Mouse (Mus musculus): ENCODE data around the gene Ms4a1.
"Not testable (repeated sequence)": the region's sequence is repeated elsewhere in the genome, so short reads cannot be mapped to it uniquely, and the experiment has no call there.

Ms4a1 gene

GRCm38 (mm10) chr19:11266052-11266845, at the start of gene Ms4a1:
Ms4a1 (minus strand) TSS chr19:11266241.
- DNase-seq (ENCODE audit: low spot score in 2 of 2), result no peak

GRCm38 (mm10) chr19:11314354-11314753, 48.3 kb upstream of the Ms4a1 start, which contains the start of gene Ms4a14:
Ms4a14 (minus strand) TSS chr19:11314454.
- no peak for DNase-seq (ENCODE audit: low spot score in 2 of 2)

GRCm38 (mm10) chr19:11308888-11309287, 42.8 kb upstream of the Ms4a1 start:
- no peak for DNase-seq (ENCODE audit: low spot score in 2 of 2)

GRCm38 (mm10) chr19:11299529-11299928, 33.5 kb upstream of the Ms4a1 start:
- not testable (repeated sequence) for DNase-seq (ENCODE audit: low spot score in 2 of 2)

GRCm38 (mm10) chr19:11298939-11299338, 32.9 kb upstream of the Ms4a1 start:
- no peak for DNase-seq (ENCODE audit: low spot score in 2 of 2)

GRCm38 (mm10) chr19:11293616-11294015, 27.6 kb upstream of the Ms4a1 start:
- DNase-seq (ENCODE audit: low spot score in 2 of 2), result not testable (repeated sequence)

GRCm38 (mm10) chr19:11292990-11293389, 26.9 kb upstream of the Ms4a1 start:
- no peak for DNase-seq (ENCODE audit: low spot score in 2 of 2)

GRCm38 (mm10) chr19:11283773-11284172, 17.7 kb upstream of the Ms4a1 start, which contains the start of gene Ms4a5:
Ms4a5 (minus strand) TSS chr19:11283873.
- no peak for DNase-seq (ENCODE audit: low spot score in 2 of 2)

- no peak for DNase-seq (ENCODE audit: low spot score in 2 of 2)
Observed at GRCm38 (mm10) chr19:11280223-11280622, 14.2 kb upstream of the Ms4a1 start.

- no peak for DNase-seq (ENCODE audit: low spot score in 2 of 2)
Observed at GRCm38 (mm10) chr19:11276431-11276830, 10.4 kb upstream of the Ms4a1 start.

- DNase-seq (ENCODE audit: low spot score in 2 of 2), result no peak
Observed at GRCm38 (mm10) chr19:11266956-11267355, 915 bp upstream of the Ms4a1 start.

- no peak for DNase-seq (ENCODE audit: low spot score in 2 of 2)
Observed at GRCm38 (mm10) chr19:11264602-11265185, 1.3 kb downstream of the Ms4a1 start.

GRCm38 (mm10) chr19:11263549-11263948, 2.5 kb downstream of the Ms4a1 start:
- no peak for DNase-seq (ENCODE audit: low spot score in 2 of 2)

GRCm38 (mm10) chr19:11262932-11263331, 3.1 kb downstream of the Ms4a1 start:
- not testable (repeated sequence) for DNase-seq (ENCODE audit: low spot score in 2 of 2)

- no peak for DNase-seq (ENCODE audit: low spot score in 2 of 2)
Observed at GRCm38 (mm10) chr19:11261522-11261921, 4.5 kb downstream of the Ms4a1 start.

- DNase-seq (ENCODE audit: low spot score in 2 of 2), result no peak
Observed at GRCm38 (mm10) chr19:11244230-11244629, 21.8 kb downstream of the Ms4a1 start.

- DNase-seq (ENCODE audit: low spot score in 2 of 2), result no peak
Observed at GRCm38 (mm10) chr19:11242560-11242959, 23.5 kb downstream of the Ms4a1 start.

GRCm38 (mm10) chr19:11235820-11236219, 30.2 kb downstream of the Ms4a1 start:
- no peak for DNase-seq (ENCODE audit: low spot score in 2 of 2)

GRCm38 (mm10) chr19:11234921-11235735, 30.9 kb downstream of the Ms4a1 start:
- no peak for DNase-seq (ENCODE audit: low spot score in 2 of 2)

- no peak for DNase-seq (ENCODE audit: low spot score in 2 of 2)
Observed at GRCm38 (mm10) chr19:11234244-11234643, 31.8 kb downstream of the Ms4a1 start.

GRCm38 (mm10) chr19:11232348-11232747, 33.7 kb downstream of the Ms4a1 start, which contains the start of gene Ms4a12:
Ms4a12 (minus strand) TSS chr19:11232448.
- no peak for DNase-seq (ENCODE audit: low spot score in 2 of 2)
